Comparison of ENCODE assay signal across 28 mouse cellular contexts in the genomic region with DNA sequence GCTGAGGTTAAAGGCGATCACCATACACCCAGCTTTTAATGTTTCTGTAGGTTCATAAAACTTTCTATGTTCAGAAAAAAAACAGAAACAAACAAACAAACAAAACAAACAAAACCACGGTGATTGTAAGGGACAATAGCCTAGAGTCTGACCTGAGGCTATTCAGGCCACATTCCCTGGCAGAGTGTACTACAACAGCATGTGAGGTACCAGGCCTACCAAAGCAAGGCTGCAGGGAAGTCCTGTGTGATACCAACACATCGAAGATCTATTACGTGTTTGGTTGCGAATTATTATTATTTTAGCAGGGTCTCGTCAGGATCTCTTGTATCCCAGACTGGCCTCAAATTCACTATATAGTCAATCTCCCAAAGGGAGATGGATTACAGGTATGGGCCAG. TPM values are rescaled to one million over a fixed set of nuclear protein-coding genes. Genes with fewer than 3 reads are reported as not detected.
DNase-seq lines count a peak whose midpoint lies in the region; ATAC-seq and TF ChIP-seq lines count a peak whose summit lies in the region.
"Had no signal": no experiment of that assay in that cellular context is flagged by ENCODE, and none has a peak within 500 bp of the region (broad histone marks: within the 10 kb centered on the region; RNA-seq: fewer than 3 reads in every experiment).

No protein-coding gene starts in this region.

- no peaks in the 10 kb centered on the region for H3K27me3 ChIP-seq in neural tube, embryonic 12.5 days (replicated peaks)
- H3K27me3 ChIP-seq: forebrain, embryonic 15.5 days; intestine, embryonic 15.5 days; stomach, embryonic 15.5 days had no signal

- peak; percentile 72 for DNase-seq in heart, adult 11 months
- no peak for DNase-seq in heart, adult 18-20 months
- no peak for DNase-seq in layer of hippocampus, adult 2 months (ENCODE audit: low spot score in 2 of 2)
- no peak for DNase-seq in layer of hippocampus, postnatal 10 days (ENCODE audit: low spot score in 2 of 2)
- no peak for DNase-seq in neural tube, embryonic 10.5 days (ENCODE audit: extremely low spot score, low spot score)
- no peak for DNase-seq in gastrocnemius, postnatal 4 days (ENCODE audit: low spot score in 2 of 2)
- DNase-seq: adrenal gland, postnatal 14 days; cerebellum, adult 11 months; cerebellum, adult 9-10 months; cerebellum, postnatal 36 days; gastrocnemius, postnatal 25 days; heart, postnatal 10 days; kidney, adult 2 months; kidney, postnatal 36 days; layer of hippocampus, postnatal 36 days; left cerebral cortex, postnatal 4 days; lung, adult 2 months; lung, postnatal 10 days; right cerebral cortex, postnatal 25 days; thymus, postnatal 14 days had no signal

- WGBS in neural tube, embryonic 12.5 days, result 88% methylated on average over 6 of the region's 6 CpGs

- 0 out of 2 replicates have a peak, but pooled peaks cover 12% of the 10 kb centered on the region for H3K4me1 ChIP-seq in neural tube, embryonic 12.5 days

- ATAC-seq in neural tube, embryonic 12.5 days (ENCODE audit: low FRiP score, low read depth), result no peak
- ATAC-seq: forebrain, embryonic 15.5 days; intestine, embryonic 15.5 days had no signal

- H3K36me3 ChIP-seq in neural tube, embryonic 12.5 days, result no peaks in the 10 kb centered on the region
- H3K36me3 ChIP-seq: forebrain, embryonic 15.5 days; G1E; heart, embryonic 13.5 days; intestine, embryonic 15.5 days; stomach, embryonic 15.5 days had no signal

- no peak for TF ChIP-seq CTCF in layer of hippocampus, adult 2 months (conservative IDR thresholded peaks at IDR 0.05)

- H3K27ac ChIP-seq in layer of hippocampus, adult 2 months, result 0 out of 2 replicates have a peak overlapping the region, but pooled peaks have one; percentile 16
- no peak overlapping the region for H3K27ac ChIP-seq in neural tube, embryonic 12.5 days
- H3K27ac ChIP-seq: forebrain, embryonic 15.5 days; heart, embryonic 13.5 days; intestine, embryonic 15.5 days; liver, embryonic 14.5 days; macrophage; stomach, embryonic 15.5 days had no signal

- no peak overlapping the region for H3K9ac ChIP-seq in neural tube, embryonic 12.5 days
- H3K9ac ChIP-seq: forebrain, embryonic 15.5 days; heart, embryonic 13.5 days; intestine, embryonic 15.5 days; liver, embryonic 14.5 days; stomach, embryonic 15.5 days had no signal

- H3K4me2 ChIP-seq in neural tube, embryonic 12.5 days (replicated peaks), result peak overlapping the region; percentile 8; the same call in 1 of the 2 replicates
- H3K4me2 ChIP-seq: forebrain, embryonic 15.5 days; heart, embryonic 13.5 days; intestine, embryonic 15.5 days; stomach, embryonic 15.5 days had no signal

- H3K4me3 ChIP-seq in layer of hippocampus, adult 2 months, result no peak overlapping the region
- H3K4me3 ChIP-seq in neural tube, embryonic 12.5 days, result no peak overlapping the region
- H3K4me3 ChIP-seq: forebrain, embryonic 15.5 days; heart, embryonic 13.5 days; intestine, embryonic 15.5 days; stomach, embryonic 15.5 days had no signal

- no peaks in the 10 kb centered on the region for H3K9me3 ChIP-seq in neural tube, embryonic 12.5 days
- H3K9me3 ChIP-seq: forebrain, embryonic 15.5 days; G1E; heart, embryonic 13.5 days; intestine, embryonic 15.5 days; stomach, embryonic 15.5 days had no signal

RNA-seq across cellular contexts. Expression of a gene that starts 2.4 kb away (rescaled TPM):
- 1 to 10 TPM; 3.9 to 4.1 TPM for total RNA-seq in heart, adult 18-20 months (2021)
- total RNA-seq in layer of hippocampus, adult 2 months (2021), result 10 to 100 TPM; 29.3 to 31.1 TPM
- 10 to 100 TPM; 29.8 to 30.8 TPM for total RNA-seq in layer of hippocampus, postnatal 10 days (2021)
- polyA plus RNA-seq in neural tube, embryonic 12.5 days (2016; fragmentation: Nextera tagmentation; extraction: Ambion mirVana), result 16.5 and 18.7 TPM in 2 replicates
- total RNA-seq in gastrocnemius, postnatal 4 days (2021), result 1 to 10 TPM; 6.0 to 7.0 TPM
